Mouse (Mus musculus): Measurements from ENCODE around the gene Slc50a1.

GRCm38 (mm10) chr3:89279153-89279890, 9.0 kb upstream of the Slc50a1 start:
- TF ChIP-seq CTCF (IDR thresholded peaks at IDR 0.05; ENCODE audit: insufficient read depth, low read length): no peak
- 0 out of 2 replicates have a peak, but pooled peaks have one; percentile 94 for TF ChIP-seq POLR2A (IDR thresholded peaks at IDR 0.05; ENCODE audit: borderline replicate concordance, extremely low read depth, low read depth, low read length)
